Mouse (Mus musculus) liver (tissue): ENCODE data around the gene Sned1.

Experiments
- DNase-seq: peaks from one replicate; pipeline ENCODE4 v3.0.0-alpha.2; 2020; ENCODE audit warnings: mixed read lengths

The Sned1 gene

GRCm38 (mm10) chr1:93326446-93326845, 90.8 kb downstream of the Sned1 start:
- DNase-seq, result no peak

- DNase-seq, result no peak
Observed at GRCm38 (mm10) chr1:93334621-93335020, 99.0 kb downstream of the Sned1 start.

GRCm38 (mm10) chr1:93342648-93343503, 107.2 kb downstream of the Sned1 start, which contains the start of the genes Ppp1r7 and Pask:
Gene Ppp1r7 (plus strand): TSS chr1:93342854.
Gene Pask (minus strand): TSS chr1:93343482.
- DNase-seq, result peak; percentile 94

GRCm38 (mm10) chr1:93343504-93344047, 107.9 kb downstream of the Sned1 start:
- DNase-seq, result peak; percentile 93

- DNase-seq, result no peak
Observed at GRCm38 (mm10) chr1:93347176-93347575, 111.5 kb downstream of the Sned1 start.

- DNase-seq, result no peak
Observed at GRCm38 (mm10) chr1:93349701-93350100, 114.1 kb downstream of the Sned1 start.
